Mouse (Mus musculus) midbrain, embryonic 13.5 days (tissue): Measurements from ENCODE around the gene Ppp2r1b. TPM values are rescaled to one million over a fixed set of nuclear protein-coding genes. Genes with fewer than 3 reads are reported as not detected.

Experiments
- ATAC-seq: fragments of 200-750 bp; cut with Nextera tagmentation; 2 replicates; pipeline ENCODE4 v1.8.0; 2017; ENCODE audit warnings: mild to moderate bottlenecking, moderate TSS enrichment, moderate library complexity
- H3K27ac ChIP-seq: fragments of 300-500 bp; sonication (generic); 2 replicates; pipeline ENCODE4 v1.5.1; 2015; ENCODE audit warnings: inconsistent platforms, mild to moderate bottlenecking, moderate library complexity
- H3K27me3 ChIP-seq: fragments of 300-500 bp; sonication (generic); 2 replicates; pipeline ENCODE4 v1.6.1; 2015; ENCODE audit warnings: mild to moderate bottlenecking, inconsistent platforms
- H3K36me3 ChIP-seq: fragments of 300-500 bp; sonication (generic); 2 replicates; pipeline ENCODE4 v1.6.1; 2015; ENCODE audit warnings: mild to moderate bottlenecking, inconsistent platforms
- H3K4me1 ChIP-seq: fragments of 300-500 bp; sonication (generic); replicated peaks from 2 replicates; pipeline ENCODE4 v1.6.1; 2015; ENCODE audit warnings: inconsistent platforms
- H3K4me2 ChIP-seq: fragments of 300-500 bp; sonication (generic); replicated peaks from 2 replicates; pipeline ENCODE4 v1.6.1; 2015; ENCODE audit warnings: moderate library complexity, mild to moderate bottlenecking, inconsistent platforms
- H3K4me3 ChIP-seq: fragments of 300-500 bp; sonication (generic); replicated peaks from 2 replicates; pipeline ENCODE4 v1.5.1; 2015; ENCODE audit warnings: mild to moderate bottlenecking, inconsistent platforms
- H3K9ac ChIP-seq: fragments of 300-500 bp; sonication (generic); replicated peaks from 2 replicates; pipeline ENCODE4 v1.6.1; 2015; ENCODE audit warnings: mild to moderate bottlenecking, inconsistent platforms
- H3K9me3 ChIP-seq: fragments of 300-500 bp; sonication (generic); 2 replicates; pipeline ENCODE4 v1.6.1; 2016; ENCODE audit warnings: mild to moderate bottlenecking, inconsistent platforms
- WGBS: fragments of 180-500 bp; shearing (Covaris S2); methylation state at CpG from one replicate; pipeline ENCODE4 v1.1.7; 2015; 5-methylcytosine and 5-hydroxymethylcytosine counted together
- polyA plus RNA-seq: library from polyadenylated mRNA; unstranded; fragments of >200 nt; fragmentation: Nextera tagmentation; extraction: Ambion mirVana; gene quantifications from 2 replicates; pipeline ENCODE4 v1.2.1, GENCODE M21; 2015

The Ppp2r1b gene
- polyA plus RNA-seq = 56.1 and 58.0 TPM in 2 replicates

GRCm38 (mm10) chr9:50845081-50845480 is at the start of gene Ppp2r1b:
TSS of gene Ppp2r1b (plus strand) at chr9:50845301.
- Histone ChIP-seq H3K36me3 (peaks cover 20% of the 10 kb centered on the region), H3K27me3 (no peaks in the 10 kb centered on the region), H3K9ac (no peak within 1 kb of the TSS), H3K4me1 (no peaks in the 10 kb centered on the region), H3K4me2 (no peak within 1 kb of the TSS), H3K4me3 (no peak within 1 kb of the TSS), H3K9me3 (no peaks in the 10 kb centered on the region), H3K27ac (no peak within 1 kb of the TSS)
- ATAC-seq = no peak
- WGBS = 94% methylated on average over 3 of the region's 3 CpGs

GRCm38 (mm10) chr9:50796776-50797175 is 48.3 kb upstream of the Ppp2r1b start:
- 92% methylated on average over 8 of the region's 8 CpGs for WGBS
- Histone ChIP-seq H3K9ac (no peak overlapping the region), H3K27me3 (no peaks in the 10 kb centered on the region), H3K9me3 (no peaks in the 10 kb centered on the region), H3K4me2 (no peak overlapping the region), H3K36me3 (peaks cover 65% of the 10 kb centered on the region), H3K4me1 (no peaks in the 10 kb centered on the region), H3K4me3 (no peak overlapping the region), H3K27ac (no peak overlapping the region)
- no peak for ATAC-seq

- ATAC-seq = no peak
- Histone ChIP-seq H3K4me3 (no peak overlapping the region), H3K27ac (no peak overlapping the region), H3K9ac (no peak overlapping the region), H3K27me3 (no peaks in the 10 kb centered on the region), H3K4me1 (no peaks in the 10 kb centered on the region), H3K4me2 (no peak overlapping the region), H3K9me3 (no peaks in the 10 kb centered on the region), H3K36me3 (peaks cover 65% of the 10 kb centered on the region)
- 92% methylated on average over 7 of the region's 7 CpGs for WGBS
These were observed 47.5 kb upstream of the Ppp2r1b start for GRCm38 (mm10) chr9:50797641-50798040.

GRCm38 (mm10) chr9:50798368-50798767 is 46.7 kb upstream of the Ppp2r1b start:
- H3K27me3 ChIP-seq = no peaks in the 10 kb centered on the region
- ATAC-seq = no peak
- no peak overlapping the region for H3K4me3 ChIP-seq
- no peak overlapping the region for H3K27ac ChIP-seq
- no peak overlapping the region for H3K4me2 ChIP-seq
- 92% methylated on average over 5 of the region's 5 CpGs for WGBS
- H3K9ac ChIP-seq = no peak overlapping the region
- H3K4me1 ChIP-seq = no peaks in the 10 kb centered on the region
- peaks cover 69% of the 10 kb centered on the region for H3K36me3 ChIP-seq
- H3K9me3 ChIP-seq = no peaks in the 10 kb centered on the region

GRCm38 (mm10) chr9:50800985-50801384 is 44.1 kb upstream of the Ppp2r1b start:
- Histone ChIP-seq H3K4me1 (no peaks in the 10 kb centered on the region), H3K36me3 (peaks cover 77% of the 10 kb centered on the region), H3K4me2 (no peak overlapping the region), H3K27me3 (no peaks in the 10 kb centered on the region), H3K9me3 (no peaks in the 10 kb centered on the region), H3K4me3 (no peak overlapping the region), H3K9ac (no peak overlapping the region), H3K27ac (no peak overlapping the region)
- WGBS = 69% methylated on average over 2 of the region's 2 CpGs
- no peak for ATAC-seq

DNA sequence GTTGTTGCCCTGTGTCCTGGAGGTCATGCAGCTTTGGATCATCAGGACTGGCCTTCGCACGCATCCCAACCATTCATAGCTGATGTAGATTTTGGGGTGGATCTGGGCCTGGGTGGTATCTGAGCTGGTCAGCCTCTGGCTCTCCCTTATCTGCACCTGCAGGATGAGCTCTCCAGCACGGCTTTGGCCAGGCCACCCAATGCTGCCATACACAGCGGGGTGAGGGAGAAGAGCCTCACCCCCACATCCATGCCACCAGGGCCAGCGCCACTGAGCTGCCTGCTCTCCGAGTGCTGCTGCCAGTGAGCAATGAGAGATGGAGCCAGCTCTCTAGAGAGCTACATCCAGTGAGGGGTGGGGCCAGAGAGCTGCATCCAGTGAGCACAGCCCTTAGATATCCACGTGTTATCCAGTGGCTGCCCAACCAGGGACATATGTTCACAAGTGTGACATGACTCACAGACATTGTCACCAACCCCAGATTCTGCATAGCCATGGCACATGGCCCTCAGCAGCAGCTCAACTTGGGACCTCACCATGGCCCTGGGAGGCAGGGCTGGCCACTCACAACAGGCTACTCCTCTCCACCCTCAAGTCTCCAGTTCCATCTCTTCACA is 41.9 kb upstream of the Ppp2r1b start:
- H3K4me3 ChIP-seq = no peak overlapping the region
- peaks cover 85% of the 10 kb centered on the region for H3K36me3 ChIP-seq
- H3K9ac ChIP-seq = no peak overlapping the region
- no peaks in the 10 kb centered on the region for H3K4me1 ChIP-seq
- no peaks in the 10 kb centered on the region for H3K27me3 ChIP-seq
- WGBS = 91% methylated on average over 7 of the region's 7 CpGs
- no peak overlapping the region for H3K4me2 ChIP-seq
- ATAC-seq = no peak
- no peak overlapping the region for H3K27ac ChIP-seq
- no peaks in the 10 kb centered on the region for H3K9me3 ChIP-seq

DNA sequence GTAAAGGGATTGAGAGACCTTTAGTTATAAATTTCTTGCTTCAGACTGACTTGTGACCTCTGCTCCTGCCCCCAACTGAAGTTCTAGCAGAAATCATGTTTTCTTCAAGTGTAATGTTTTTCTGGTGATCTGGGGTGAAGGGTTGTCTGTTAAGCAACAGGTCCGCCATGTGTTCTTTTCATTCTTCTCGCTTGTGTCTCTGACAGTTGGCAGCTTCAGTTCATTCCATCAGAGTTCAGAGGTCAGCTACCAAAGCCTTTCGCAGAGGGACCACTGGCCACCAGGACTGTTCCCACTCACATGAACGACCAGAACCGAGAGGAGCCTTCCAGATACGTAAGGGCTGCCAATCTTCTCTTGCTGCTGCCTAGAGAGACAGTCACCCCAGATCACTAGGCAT is 36.6 kb upstream of the Ppp2r1b start:
- no peaks in the 10 kb centered on the region for H3K4me1 ChIP-seq
- ATAC-seq = no peak
- H3K4me2 ChIP-seq = no peak overlapping the region
- WGBS = 89% methylated on average over 6 of the region's 6 CpGs
- no peaks in the 10 kb centered on the region for H3K9me3 ChIP-seq
- H3K9ac ChIP-seq = no peak overlapping the region
- no peaks in the 10 kb centered on the region for H3K27me3 ChIP-seq
- H3K4me3 ChIP-seq = no peak overlapping the region
- peaks cover 83% of the 10 kb centered on the region for H3K36me3 ChIP-seq
- no peak overlapping the region for H3K27ac ChIP-seq

DNA sequence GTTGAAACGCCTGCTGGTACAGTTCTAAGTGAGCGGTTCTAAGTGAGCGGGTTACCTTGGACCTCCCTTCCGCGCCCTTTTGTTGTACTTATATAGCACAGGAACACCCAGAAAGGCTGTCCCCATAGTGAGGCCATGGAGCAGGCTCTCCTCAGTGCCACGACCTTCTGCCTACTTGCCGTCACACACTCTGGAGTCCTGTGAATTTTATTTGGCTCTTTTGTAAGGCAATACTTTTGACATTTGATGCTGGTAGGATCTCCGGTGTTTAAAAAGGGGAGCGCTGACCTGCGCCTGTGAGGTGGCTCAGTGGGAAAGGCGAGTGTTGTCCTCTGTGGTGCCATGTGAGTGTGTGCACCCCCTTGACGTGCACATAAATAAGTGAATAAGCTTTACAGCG is 36.0 kb upstream of the Ppp2r1b start:
- H3K4me1 ChIP-seq = no peaks in the 10 kb centered on the region
- no peak for ATAC-seq
- H3K4me2 ChIP-seq = no peak overlapping the region
- no peak overlapping the region for H3K27ac ChIP-seq
- 92% methylated on average over 13 of the region's 13 CpGs for WGBS
- no peak overlapping the region for H3K9ac ChIP-seq
- no peaks in the 10 kb centered on the region for H3K9me3 ChIP-seq
- peaks cover 83% of the 10 kb centered on the region for H3K36me3 ChIP-seq
- no peaks in the 10 kb centered on the region for H3K27me3 ChIP-seq
- H3K4me3 ChIP-seq = no peak overlapping the region

DNA sequence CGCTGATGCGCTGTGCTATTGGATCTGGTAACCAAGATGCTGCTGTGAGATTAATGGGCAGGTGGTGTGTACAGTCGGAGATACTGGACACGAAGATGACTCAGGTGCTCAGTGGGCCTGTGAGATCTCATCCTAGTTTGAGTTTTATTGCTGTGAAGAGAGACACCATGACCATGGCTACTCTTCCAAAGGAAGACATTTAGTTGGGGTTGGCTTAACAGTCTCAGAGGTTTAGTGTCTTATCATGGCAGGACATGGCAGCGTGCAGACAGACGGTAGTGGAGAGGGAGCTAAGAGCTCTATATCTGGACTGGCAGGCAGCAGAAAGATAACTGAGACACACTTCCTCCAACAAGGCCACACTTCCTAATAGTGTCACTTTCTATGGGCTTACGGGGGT is 33.9 kb upstream of the Ppp2r1b start:
- H3K27me3 ChIP-seq = no peaks in the 10 kb centered on the region
- ATAC-seq = no peak
- no peaks in the 10 kb centered on the region for H3K4me1 ChIP-seq
- WGBS = 97% methylated on average over 7 of the region's 7 CpGs
- H3K9ac ChIP-seq = no peak overlapping the region
- H3K27ac ChIP-seq = no peak overlapping the region
- no peaks in the 10 kb centered on the region for H3K9me3 ChIP-seq
- H3K36me3 ChIP-seq = peaks cover 73% of the 10 kb centered on the region
- H3K4me3 ChIP-seq = no peak overlapping the region
- no peak overlapping the region for H3K4me2 ChIP-seq

- no peak overlapping the region for H3K9ac ChIP-seq
- no peaks in the 10 kb centered on the region for H3K4me1 ChIP-seq
- no peak overlapping the region for H3K4me2 ChIP-seq
- no peak for ATAC-seq
- no peak overlapping the region for H3K27ac ChIP-seq
- H3K9me3 ChIP-seq = no peaks in the 10 kb centered on the region
- H3K4me3 ChIP-seq = no peak overlapping the region
- WGBS = 80% methylated on average over 2 of the region's 2 CpGs
- no peaks in the 10 kb centered on the region for H3K27me3 ChIP-seq
- H3K36me3 ChIP-seq = peaks cover 71% of the 10 kb centered on the region
These were observed 33.4 kb upstream of the Ppp2r1b start for GRCm38 (mm10) chr9:50811746-50812145.

DNA sequence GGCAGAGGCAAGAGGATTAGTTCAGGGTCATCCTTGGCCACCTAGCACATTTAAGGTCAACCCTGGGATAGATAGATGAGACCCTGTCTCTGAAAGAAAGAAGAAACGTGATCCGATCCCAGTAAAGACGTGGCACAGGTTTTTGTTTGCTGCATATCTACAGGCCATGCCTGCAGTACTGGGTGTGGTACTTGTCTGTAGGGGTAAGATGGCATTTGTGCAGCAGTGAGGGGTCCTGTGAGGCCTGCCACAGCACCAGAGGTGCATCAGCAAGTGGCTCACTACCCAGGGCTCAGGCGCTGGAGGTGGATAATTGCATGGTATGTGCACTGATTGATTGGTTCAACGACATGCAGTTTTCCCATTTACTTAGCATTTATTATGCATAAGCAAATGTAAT is 31.3 kb upstream of the Ppp2r1b start:
- H3K4me2 ChIP-seq = no peak overlapping the region
- ATAC-seq = no peak
- no peak overlapping the region for H3K27ac ChIP-seq
- H3K4me3 ChIP-seq = no peak overlapping the region
- H3K27me3 ChIP-seq = no peaks in the 10 kb centered on the region
- no peaks in the 10 kb centered on the region for H3K9me3 ChIP-seq
- 95% methylated on average over 5 of the region's 5 CpGs for WGBS
- no peaks in the 10 kb centered on the region for H3K4me1 ChIP-seq
- H3K9ac ChIP-seq = no peak overlapping the region
- peaks cover 67% of the 10 kb centered on the region for H3K36me3 ChIP-seq

DNA sequence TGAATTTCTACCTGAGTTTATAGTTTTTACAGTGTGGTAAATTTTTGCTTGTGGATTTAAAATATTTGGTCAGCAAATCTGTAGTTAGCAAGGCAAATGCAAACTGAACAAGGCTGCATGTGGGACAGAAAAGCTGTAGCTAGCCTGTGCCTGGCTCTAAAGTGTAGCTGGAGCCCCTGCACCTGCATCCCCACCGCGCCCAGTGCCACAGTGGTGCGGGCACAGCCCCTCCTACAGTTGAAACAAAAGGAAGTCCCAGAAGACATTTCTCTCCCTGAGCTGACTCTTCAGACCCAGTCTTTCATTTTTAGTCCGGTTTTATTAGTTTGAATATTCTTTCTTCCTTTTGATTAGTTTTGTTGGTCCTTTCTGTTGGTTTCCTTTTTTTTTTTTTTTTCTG is 29.4 kb upstream of the Ppp2r1b start:
- WGBS = 97% methylated on average over 4 of the region's 4 CpGs
- Histone ChIP-seq H3K27me3 (no peaks in the 10 kb centered on the region), H3K27ac (no peak overlapping the region), H3K4me2 (no peak overlapping the region), H3K36me3 (peaks cover 55% of the 10 kb centered on the region), H3K9ac (no peak overlapping the region), H3K4me1 (no peaks in the 10 kb centered on the region), H3K4me3 (no peak overlapping the region), H3K9me3 (no peaks in the 10 kb centered on the region)
- ATAC-seq = no peak

- no peak overlapping the region for H3K27ac ChIP-seq
These were observed 28.6 kb upstream of the Ppp2r1b start for GRCm38 (mm10) chr9:50816512-50816911.

More at GRCm38 (mm10) chr9:50816512-50816911, 28.6 kb upstream of the Ppp2r1b start:
- Histone ChIP-seq H3K4me2 (no peak overlapping the region), H3K4me3 (no peak overlapping the region), H3K9me3 (no peaks in the 10 kb centered on the region), H3K36me3 (peaks cover 57% of the 10 kb centered on the region), H3K4me1 (no peaks in the 10 kb centered on the region), H3K9ac (no peak overlapping the region), H3K27me3 (no peaks in the 10 kb centered on the region)
- no peak for ATAC-seq
- WGBS = 98% methylated on average over 1 of the region's 1 CpGs
